Mouse (Mus musculus): ENCODE data around the gene Cenpl. TPM values are rescaled to one million over a fixed set of nuclear protein-coding genes. Genes with fewer than 3 reads are reported as not detected.
"Not testable (repeated sequence)": the region's sequence is repeated elsewhere in the genome, so short reads cannot be mapped to it uniquely, and the experiment has no call there.

The Cenpl gene
- 40.3 and 40.6 TPM in 2 replicates for polyA plus RNA-seq (2016; fragmentation: Nextera tagmentation; extraction: Ambion mirVana)

DNA sequence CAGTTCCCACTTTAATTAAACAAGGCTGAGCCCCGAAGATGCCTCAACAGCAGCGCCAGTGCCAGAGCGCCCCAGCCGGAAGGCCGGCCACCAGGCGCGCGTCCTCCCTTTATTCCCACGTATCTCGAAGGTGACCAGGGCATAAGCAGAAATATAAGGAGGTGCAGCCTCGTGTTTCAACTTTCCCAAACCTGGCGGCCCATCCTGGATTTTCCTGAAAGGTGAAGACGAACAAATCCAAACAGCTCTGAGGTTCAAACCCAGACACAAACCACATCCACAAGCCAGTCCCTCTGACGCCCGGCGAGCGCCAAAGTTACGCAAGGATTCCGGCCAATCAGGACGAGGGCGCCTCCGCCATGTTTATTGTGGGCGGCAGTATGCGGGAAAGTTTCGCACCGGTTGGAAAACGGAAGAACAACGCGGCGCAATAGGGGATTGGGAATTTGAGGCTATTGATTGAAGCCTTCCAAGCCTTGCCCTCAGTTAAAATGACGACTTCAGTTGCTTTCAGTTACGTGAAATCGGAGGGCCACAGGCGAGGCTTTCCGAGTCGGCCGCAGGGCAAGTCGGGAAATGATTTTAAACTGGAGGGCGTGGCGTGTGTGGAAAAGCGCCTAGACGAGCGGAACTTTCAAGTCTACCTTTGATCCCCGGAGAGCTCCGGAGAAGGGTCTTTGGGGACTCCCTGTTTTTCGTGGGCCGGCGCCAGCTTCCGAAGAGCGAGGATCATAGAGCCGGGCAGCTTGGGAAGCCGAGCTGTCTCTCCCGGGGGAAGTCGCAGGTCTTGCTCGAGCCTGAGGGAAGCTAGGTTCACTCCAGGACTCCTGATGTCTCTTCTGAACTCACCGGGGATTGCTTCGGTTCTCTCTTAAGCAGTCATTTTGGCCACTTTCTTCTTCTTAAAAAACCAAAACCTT is at the start of gene Cenpl, which contains the start of gene Dars2:
Gene Cenpl, plus strand, starts transcription at position 362 of the 920 bp plus-strand sequence.
Gene Dars2, minus strand, starts transcription at position 307 of the 920 bp plus-strand sequence.
- under 1% methylated on average over 57 of the region's 57 CpGs for WGBS
- no peaks in the 10 kb centered on the region for H3K27me3 ChIP-seq (ENCODE audit: low read depth, poor library complexity, severe bottlenecking)
- no peaks in the 10 kb centered on the region for H3K9me3 ChIP-seq (replicated peaks)
- DNase-seq (ENCODE audit: low spot score), result peak; percentile 95
- H3K27ac ChIP-seq (replicated peaks), result peak within 1 kb of the TSS; percentile 91
- H3K4me1 ChIP-seq, result peaks cover 41% of the 10 kb centered on the region
- H3K4me3 ChIP-seq, result peak within 1 kb of the TSS; percentile 74
- peaks cover 20% of the 10 kb centered on the region for H3K36me3 ChIP-seq

DNA sequence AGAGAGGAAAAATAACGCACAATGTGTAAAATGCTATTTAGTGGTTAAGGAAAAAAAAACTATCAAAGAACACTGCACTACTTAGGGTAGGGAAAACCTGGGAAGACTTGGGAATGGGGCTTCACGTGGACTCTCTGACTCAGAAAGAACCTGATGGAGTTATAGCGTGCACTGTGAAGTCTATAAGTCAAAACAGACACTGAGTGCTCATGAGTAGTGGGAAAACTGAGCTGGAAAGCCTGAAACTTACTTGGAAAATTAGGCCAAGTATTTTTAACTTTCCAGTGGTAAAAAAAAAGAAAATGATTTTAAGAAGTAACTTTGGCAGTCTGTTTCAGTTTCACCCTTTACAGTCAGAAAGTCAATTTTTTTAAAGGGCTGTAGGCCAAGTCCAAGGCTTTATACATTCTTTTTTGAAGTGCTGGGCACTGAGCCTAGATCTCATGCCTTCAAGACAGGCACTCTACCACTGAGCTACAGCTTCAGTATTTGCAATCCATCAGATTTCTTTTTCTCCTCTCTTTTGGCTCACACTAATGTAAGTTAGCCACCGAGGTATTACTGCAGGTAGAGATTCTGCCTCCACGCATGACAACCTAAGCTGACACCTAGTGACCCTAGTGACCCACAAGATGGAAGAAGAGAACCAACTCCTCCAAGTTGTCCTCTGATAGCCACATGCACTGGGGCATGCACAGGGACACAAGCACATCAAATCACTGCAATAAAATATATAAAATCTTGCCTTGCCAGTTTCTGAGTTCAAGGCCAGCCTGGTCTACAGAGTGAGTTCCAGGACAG is 44.9 kb upstream of the Cenpl start:
- peaks cover 43% of the 10 kb centered on the region for H3K36me3 ChIP-seq
- DNase-seq (ENCODE audit: low spot score), result no peak
- no peaks in the 10 kb centered on the region for H3K4me1 ChIP-seq
- H3K27ac ChIP-seq (replicated peaks), result no peak overlapping the region
- H3K4me3 ChIP-seq, result no peak overlapping the region
- no peaks in the 10 kb centered on the region for H3K27me3 ChIP-seq (ENCODE audit: low read depth, poor library complexity, severe bottlenecking)
- 90% methylated on average over 5 of the region's 5 CpGs for WGBS
- H3K9me3 ChIP-seq (replicated peaks), result no peaks in the 10 kb centered on the region

DNA sequence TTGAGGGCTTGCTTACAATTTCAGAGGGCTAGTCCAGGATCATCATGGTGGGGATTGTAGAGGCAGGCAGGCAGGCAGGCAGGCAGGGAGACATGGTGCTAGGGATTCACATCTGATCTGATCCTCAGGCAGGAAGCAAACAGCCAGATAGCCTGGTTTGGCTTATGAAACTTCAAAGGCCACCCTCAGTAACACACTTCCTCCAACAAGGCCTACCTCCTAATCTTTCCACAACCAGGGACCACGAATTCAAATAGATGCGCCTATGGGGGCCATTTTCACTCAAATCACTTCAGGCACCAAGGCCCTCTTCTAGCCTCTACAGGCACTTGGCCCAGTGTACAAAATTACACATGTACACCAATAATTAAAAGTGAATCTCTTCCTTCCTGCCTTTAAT is 43.3 kb upstream of the Cenpl start:
- H3K27me3 ChIP-seq (ENCODE audit: low read depth, poor library complexity, severe bottlenecking), result no peaks in the 10 kb centered on the region
- no peak overlapping the region for H3K27ac ChIP-seq (replicated peaks)
- H3K36me3 ChIP-seq, result peaks cover 52% of the 10 kb centered on the region
- no peak overlapping the region for H3K4me3 ChIP-seq
- no peak for DNase-seq (ENCODE audit: low spot score)
- H3K4me1 ChIP-seq, result no peaks in the 10 kb centered on the region
- 94% methylated on average over 2 of the region's 2 CpGs for WGBS
- H3K9me3 ChIP-seq (replicated peaks), result no peaks in the 10 kb centered on the region

DNA sequence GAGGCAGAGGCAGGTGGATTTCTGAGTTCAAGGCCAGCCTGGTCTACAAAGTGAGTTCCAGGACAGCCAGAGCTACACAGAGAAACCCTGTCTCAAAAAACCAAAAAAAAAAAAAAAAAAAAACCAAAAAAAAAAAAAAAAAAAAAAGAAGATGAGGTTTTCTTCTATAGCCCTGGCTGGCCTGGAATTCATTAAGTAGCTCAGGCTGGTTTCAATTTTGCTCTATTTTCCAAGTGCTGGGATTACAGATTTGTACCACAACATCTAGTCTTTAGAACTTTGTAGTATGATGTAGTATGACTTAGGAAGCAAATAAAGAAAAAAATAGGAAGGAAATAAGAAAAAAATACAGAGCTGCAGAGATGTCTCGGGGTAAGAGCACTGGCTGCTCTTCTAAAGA is 42.1 kb upstream of the Cenpl start:
- WGBS, result 98% methylated on average over 1 of the region's 1 CpGs
- not testable (repeated sequence) for DNase-seq (ENCODE audit: low spot score); H3K9me3 ChIP-seq (replicated peaks); H3K27ac ChIP-seq (replicated peaks); H3K27me3 ChIP-seq (ENCODE audit: low read depth, poor library complexity, severe bottlenecking); H3K4me3 ChIP-seq; H3K4me1 ChIP-seq
- H3K36me3 ChIP-seq, result peaks cover 58% of the 10 kb centered on the region

DNA sequence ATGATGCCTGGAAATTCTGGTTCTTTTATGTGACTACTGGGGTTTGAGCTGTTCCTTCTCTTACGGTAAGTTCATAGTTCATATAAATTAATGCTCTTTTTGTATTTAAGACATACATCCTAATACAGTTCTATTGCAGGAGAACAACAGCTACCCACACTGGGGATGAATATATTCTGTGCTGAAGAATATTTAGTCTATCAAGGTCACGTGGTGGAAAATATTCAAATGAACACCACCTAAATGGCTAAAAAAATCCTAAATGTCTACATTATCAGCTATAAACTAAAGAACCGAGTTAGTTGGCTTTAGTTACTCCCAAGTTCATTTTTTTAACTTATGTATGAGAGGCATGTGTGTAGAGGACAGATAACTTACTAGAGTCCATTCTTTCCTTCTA is 40.5 kb upstream of the Cenpl start:
- no peak for DNase-seq (ENCODE audit: low spot score)
- H3K9me3 ChIP-seq (replicated peaks), result no peaks in the 10 kb centered on the region
- peaks cover 10% of the 10 kb centered on the region for H3K4me1 ChIP-seq
- H3K27ac ChIP-seq (replicated peaks), result no peak overlapping the region
- WGBS, result 94% methylated on average over 3 of the region's 3 CpGs
- no peak overlapping the region for H3K4me3 ChIP-seq
- no peaks in the 10 kb centered on the region for H3K27me3 ChIP-seq (ENCODE audit: low read depth, poor library complexity, severe bottlenecking)
- peaks cover 58% of the 10 kb centered on the region for H3K36me3 ChIP-seq

DNA sequence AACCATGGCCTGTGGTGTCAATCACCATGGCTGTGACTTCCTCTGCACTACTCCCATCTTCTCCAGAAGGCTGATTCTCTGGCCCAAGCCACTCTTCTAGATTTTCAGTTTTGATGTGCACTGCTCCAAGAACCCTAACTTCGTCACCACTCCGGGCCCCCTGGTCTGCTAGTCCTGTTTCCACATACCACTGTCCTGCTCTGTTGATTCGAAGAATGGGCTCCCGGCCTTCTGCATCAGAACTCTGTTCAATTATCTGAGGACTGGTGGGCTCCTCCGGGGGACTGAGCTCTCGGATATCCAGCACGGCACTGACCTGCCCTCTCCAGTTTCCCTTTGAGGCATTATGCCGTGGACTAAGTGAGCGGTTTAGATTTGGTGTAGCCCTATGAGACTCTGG is 38.6 kb upstream of the Cenpl start:
- no peaks in the 10 kb centered on the region for H3K27me3 ChIP-seq (ENCODE audit: low read depth, poor library complexity, severe bottlenecking)

DNA sequence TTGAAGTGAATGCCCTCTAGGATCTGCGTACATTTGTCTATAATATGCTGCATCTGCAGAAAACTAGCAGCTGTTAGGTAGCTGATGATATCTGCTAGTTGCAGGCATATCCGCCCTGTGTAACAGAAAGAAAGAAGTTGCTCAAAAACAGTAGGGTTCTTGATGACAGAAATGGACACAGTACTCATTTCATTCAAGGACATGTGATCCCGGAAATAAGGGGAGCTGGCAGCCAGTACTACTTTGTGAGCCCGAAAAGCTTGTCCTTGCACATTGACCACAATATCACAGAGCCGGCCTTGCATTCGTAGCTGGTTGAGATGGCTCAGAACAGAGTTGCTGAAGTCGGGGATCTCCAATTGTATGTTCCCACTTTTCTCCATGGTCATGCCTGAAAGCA is 38.2 kb upstream of the Cenpl start:
- Histone ChIP-seq H3K4me3 (no peak overlapping the region), H3K36me3 (peaks cover 64% of the 10 kb centered on the region), H3K27ac (replicated peaks) (no peak overlapping the region), H3K27me3 (ENCODE audit: low read depth, poor library complexity, severe bottlenecking) (no peaks in the 10 kb centered on the region), H3K9me3 (replicated peaks) (no peaks in the 10 kb centered on the region), H3K4me1 (peaks cover 21% of the 10 kb centered on the region)
- DNase-seq (ENCODE audit: low spot score), result no peak
- WGBS, result 88% methylated on average over 7 of the region's 7 CpGs

More for the DNA sequence above, 38.6 kb upstream of the Cenpl start:
- H3K9me3 ChIP-seq (replicated peaks), result no peaks in the 10 kb centered on the region
- H3K36me3 ChIP-seq, result peaks cover 64% of the 10 kb centered on the region
- H3K27ac ChIP-seq (replicated peaks), result no peak overlapping the region
- peaks cover 16% of the 10 kb centered on the region for H3K4me1 ChIP-seq
- no peak for DNase-seq (ENCODE audit: low spot score)
- no peak overlapping the region for H3K4me3 ChIP-seq
- WGBS, result 92% methylated on average over 9 of the region's 9 CpGs

DNA sequence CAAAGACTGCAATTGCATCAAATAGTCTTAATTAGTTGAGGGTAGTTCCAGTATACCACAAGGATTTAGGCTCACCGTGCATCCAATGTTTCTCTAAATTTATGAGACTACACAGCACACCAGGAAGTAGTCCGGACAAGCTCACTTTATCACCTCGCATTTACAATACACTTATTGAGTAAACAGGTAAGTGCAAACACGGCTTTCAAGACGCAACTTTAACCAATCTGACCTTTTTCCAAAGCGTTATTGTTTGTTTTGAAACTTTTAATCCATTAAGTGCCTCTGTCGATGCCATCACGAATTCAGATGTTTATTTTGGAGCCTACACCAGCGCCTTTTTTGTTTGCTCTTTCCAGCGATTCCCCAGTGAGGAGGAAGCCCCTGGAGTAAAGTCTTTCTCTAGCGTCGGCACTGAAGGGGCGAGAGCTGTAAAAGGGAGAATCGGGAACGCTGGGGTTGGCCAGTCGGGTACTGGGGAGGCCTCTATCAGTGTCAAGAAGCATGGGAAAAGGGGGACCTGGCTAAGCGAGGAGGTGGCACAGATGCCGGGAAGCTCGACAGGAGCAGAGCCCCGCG is 36.6 kb upstream of the Cenpl start:
- H3K27ac ChIP-seq (replicated peaks), result peak overlapping the region; percentile 97
- no peaks in the 10 kb centered on the region for H3K9me3 ChIP-seq (replicated peaks)
- peaks cover 75% of the 10 kb centered on the region for H3K36me3 ChIP-seq
- H3K4me3 ChIP-seq, result peak overlapping the region; percentile 67
- no peak for DNase-seq (ENCODE audit: low spot score)
- peaks cover 33% of the 10 kb centered on the region for H3K4me1 ChIP-seq
- no peaks in the 10 kb centered on the region for H3K27me3 ChIP-seq (ENCODE audit: low read depth, poor library complexity, severe bottlenecking)
- 3% methylated on average over 21 of the region's 21 CpGs for WGBS

DNA sequence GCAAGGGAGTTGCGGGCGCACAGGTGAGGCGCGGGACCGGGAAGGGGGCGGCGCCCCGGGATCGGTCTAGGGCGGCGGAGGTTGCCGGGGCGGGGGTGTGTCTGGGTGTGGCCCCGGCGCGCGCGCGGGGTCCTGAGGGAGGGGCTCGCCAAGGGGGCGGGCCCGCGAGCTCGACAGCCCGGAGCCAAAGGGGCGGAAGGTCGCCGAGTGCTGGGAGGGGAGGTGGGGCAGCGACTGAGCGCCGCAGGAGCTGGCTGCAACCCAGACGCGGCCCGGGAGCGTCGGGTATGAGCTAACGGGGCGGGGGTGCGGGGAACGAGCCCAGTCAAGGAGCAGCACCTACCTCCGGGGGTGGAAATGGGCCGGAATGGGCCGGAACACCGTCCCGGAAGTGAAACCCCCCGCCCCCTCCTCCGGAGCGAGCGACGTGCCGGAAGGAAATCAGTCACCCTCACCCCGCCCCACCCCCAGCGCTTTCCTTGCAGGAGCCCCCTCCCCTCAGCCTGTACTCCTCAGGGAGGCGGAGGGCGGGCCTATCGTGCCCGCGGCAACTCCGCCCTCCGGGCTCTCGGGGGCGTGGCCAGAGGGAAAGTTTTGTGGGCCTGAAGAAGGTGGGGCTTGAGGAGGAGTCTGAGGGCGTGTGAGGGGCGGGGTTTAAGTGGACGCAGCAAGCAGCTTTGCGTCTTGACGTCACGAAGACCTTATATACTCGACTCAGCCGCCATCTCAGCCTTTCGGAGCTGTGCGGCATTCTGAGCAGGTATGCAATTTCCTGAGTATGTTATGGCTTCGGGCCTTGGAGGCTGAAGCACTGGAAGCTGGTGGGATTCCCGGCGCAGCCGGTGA is 35.9 kb upstream of the Cenpl start, which contains the start of gene Zbtb37:
Gene Zbtb37, minus strand, starts transcription at position 415 of the 846 bp plus-strand sequence.
- peak; percentile 100 for DNase-seq (ENCODE audit: low spot score)
- Histone ChIP-seq H3K36me3 (peaks cover 75% of the 10 kb centered on the region), H3K9me3 (replicated peaks) (no peaks in the 10 kb centered on the region), H3K4me1 (peaks cover 40% of the 10 kb centered on the region), H3K4me3 (peak within 1 kb of the TSS; percentile 67), H3K27me3 (ENCODE audit: low read depth, poor library complexity, severe bottlenecking) (no peaks in the 10 kb centered on the region), H3K27ac (replicated peaks) (peak within 1 kb of the TSS; percentile 97)
- under 1% methylated on average over 73 of the region's 76 CpGs for WGBS

DNA sequence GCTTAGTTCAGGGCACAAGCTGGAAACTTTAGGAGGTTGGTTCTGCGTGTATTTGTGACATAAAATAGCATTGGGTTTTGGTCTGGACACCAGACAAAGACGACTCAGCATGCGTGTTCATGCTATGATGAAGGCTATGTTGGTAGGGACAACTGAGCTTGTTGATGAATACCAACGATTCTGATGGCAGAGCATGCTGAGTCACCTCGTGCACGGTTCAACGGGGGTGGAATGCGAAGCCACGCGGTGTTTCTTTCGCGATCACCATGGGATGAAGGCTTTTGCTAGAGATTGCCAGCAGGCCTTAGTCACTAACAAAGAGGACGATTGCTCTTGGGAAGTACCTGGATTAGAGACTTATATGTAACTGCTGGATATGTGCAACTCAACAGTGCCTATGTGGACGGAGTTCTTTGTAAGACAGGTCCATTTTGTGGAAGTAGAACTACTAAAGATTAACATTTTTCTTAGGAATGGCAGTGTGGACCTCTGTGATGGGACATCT is 35.2 kb upstream of the Cenpl start:
- Histone ChIP-seq H3K27me3 (ENCODE audit: low read depth, poor library complexity, severe bottlenecking) (no peaks in the 10 kb centered on the region), H3K9me3 (replicated peaks) (no peaks in the 10 kb centered on the region), H3K27ac (replicated peaks) (peak overlapping the region; percentile 97), H3K4me1 (peaks cover 45% of the 10 kb centered on the region), H3K4me3 (peak overlapping the region; percentile 67), H3K36me3 (peaks cover 74% of the 10 kb centered on the region)
- WGBS, result 0% methylated on average over 14 of the region's 14 CpGs
- DNase-seq (ENCODE audit: low spot score), result no peak

DNA sequence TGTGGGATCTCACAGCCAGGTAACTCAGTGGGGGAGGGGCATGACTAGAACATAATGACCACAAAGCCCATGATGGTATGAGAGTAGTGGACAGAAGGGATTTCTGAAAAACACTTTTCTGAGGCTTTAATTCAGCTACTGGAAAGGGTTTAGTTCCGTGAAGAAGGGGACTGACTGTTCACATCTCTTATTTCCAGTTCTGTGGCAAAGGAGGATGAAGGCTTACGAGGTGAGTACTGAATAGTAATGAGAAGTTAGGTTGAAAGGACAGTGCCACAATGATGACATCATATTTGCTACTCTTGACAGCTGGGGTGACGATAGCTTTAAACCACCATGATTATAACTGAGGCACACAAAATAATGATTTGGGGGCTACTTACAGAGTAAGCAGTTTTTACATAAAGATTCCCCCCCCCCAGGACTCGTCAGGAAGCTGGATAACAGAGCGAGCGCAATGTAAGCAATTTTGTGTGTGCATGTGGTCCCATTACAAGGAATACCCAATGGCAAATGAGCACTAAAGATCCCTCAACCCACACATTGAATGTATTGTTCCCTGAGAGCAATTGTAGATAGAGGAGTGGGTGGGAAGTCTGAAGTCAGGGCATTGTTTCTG is 34.6 kb upstream of the Cenpl start:
- Histone ChIP-seq H3K4me1 (peaks cover 45% of the 10 kb centered on the region), H3K36me3 (peaks cover 73% of the 10 kb centered on the region)

More for the DNA sequence above, 34.6 kb upstream of the Cenpl start:
- DNase-seq (ENCODE audit: low spot score), result peak; percentile 36
- H3K9me3 ChIP-seq (replicated peaks), result no peaks in the 10 kb centered on the region
- peak overlapping the region; percentile 67 for H3K4me3 ChIP-seq
- 0% methylated on average over 6 of the region's 6 CpGs for WGBS
- peak overlapping the region; percentile 97 for H3K27ac ChIP-seq (replicated peaks)
- no peaks in the 10 kb centered on the region for H3K27me3 ChIP-seq (ENCODE audit: low read depth, poor library complexity, severe bottlenecking)
